Mouse (Mus musculus) retina, embryonic 14.5 days (tissue): ENCODE measurements at regions not wholly inside any gene's neighbourhood (a gene's known extent, or its start where the extent isn't known, plus 50 kb on each side); places are given as distances from the start of the nearest gene placed in this dataset.

Source experiments
- DNase-seq: peaks from one replicate; pipeline ENCODE4 v3.0.0-alpha.2; 2015; ENCODE audit warnings: low spot score

- DNase-seq, result no peak
Observed at GRCm38 (mm10) chr2:174178801-174179200, 68.7 kb downstream of the Npepl1 start.

GRCm38 (mm10) chr2:174184797-174185196, 74.6 kb downstream of the Npepl1 start:
- no peak for DNase-seq

- no peak for DNase-seq
Observed at GRCm38 (mm10) chr2:174191071-174191470, 80.9 kb downstream of the Npepl1 start.

- no peak for DNase-seq
Observed at GRCm38 (mm10) chr2:174191516-174191915, 81.4 kb downstream of the Npepl1 start.

- DNase-seq, result no peak
Observed at GRCm38 (mm10) chr2:174192026-174192425, 81.9 kb downstream of the Npepl1 start.

- no peak for DNase-seq
Observed at GRCm38 (mm10) chr2:174193506-174193905, 83.4 kb downstream of the Npepl1 start.

GRCm38 (mm10) chr2:174195651-174196050, 85.5 kb downstream of the Npepl1 start:
- no peak for DNase-seq

GRCm38 (mm10) chr2:174196696-174197215, 86.6 kb downstream of the Npepl1 start:
- DNase-seq, result no peak

- no peak for DNase-seq
Observed at GRCm38 (mm10) chr2:174197306-174197945, 86.7 kb upstream of the Gnas start.

GRCm38 (mm10) chr2:174198406-174198971, 85.6 kb upstream of the Gnas start:
- DNase-seq, result no peak

- DNase-seq, result no peak
Observed at GRCm38 (mm10) chr2:174199961-174200862, 83.9 kb upstream of the Gnas start.

GRCm38 (mm10) chr2:174203412-174203811, 80.7 kb upstream of the Gnas start:
- peak; percentile 2 for DNase-seq

GRCm38 (mm10) chr2:174211681-174212080, 72.4 kb upstream of the Gnas start:
- no peak for DNase-seq

GRCm38 (mm10) chr2:174226660-174227059, 57.5 kb upstream of the Gnas start:
- DNase-seq, result no peak
